Mouse (Mus musculus): ENCODE measurements around the gene Upk2. TPM values are rescaled to one million over a fixed set of nuclear protein-coding genes. Genes with fewer than 3 reads are reported as not detected.
"Not testable (repeated sequence)": the region's sequence is repeated elsewhere in the genome, so short reads cannot be mapped to it uniquely, and the experiment has no call there.

Upk2 gene
- total RNA-seq, 2 experiments from 2014 or later: not detected

DNA sequence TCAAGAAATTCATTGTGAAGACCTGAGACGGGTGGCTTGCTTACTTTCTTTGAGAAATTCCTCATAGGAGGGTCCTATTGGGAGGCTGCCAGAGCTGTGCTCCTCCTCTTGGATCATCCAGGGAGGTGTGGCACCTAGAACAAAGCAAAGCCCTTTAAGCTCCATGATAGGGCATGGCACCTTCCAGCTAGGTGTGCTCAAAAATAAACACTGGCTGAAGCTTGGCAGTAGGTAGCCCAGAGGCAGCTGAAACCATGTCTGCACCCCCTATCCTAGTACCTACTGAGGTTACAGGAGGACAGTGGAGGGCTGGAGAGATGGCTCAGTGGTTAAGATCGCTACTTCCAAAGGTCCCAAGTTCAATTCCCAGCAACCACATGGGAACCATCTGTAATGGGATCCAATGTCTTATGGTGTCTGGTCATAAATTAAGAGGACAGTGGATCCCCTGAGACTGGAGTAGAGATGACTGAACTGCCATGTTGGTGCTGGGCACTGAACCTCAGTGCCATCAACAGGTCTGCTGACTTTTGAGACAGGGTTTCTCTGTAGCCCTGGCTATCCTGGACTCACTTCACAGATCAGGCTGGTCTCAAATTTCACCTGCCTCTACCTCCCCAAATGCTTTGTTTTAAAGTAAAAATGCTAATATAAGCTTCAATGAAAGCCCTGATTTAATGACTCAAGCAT lies 44.0 kb downstream of the Upk2 start:
- DNase-seq (ENCODE audit: low spot score in 2 of 2): no peak

DNA sequence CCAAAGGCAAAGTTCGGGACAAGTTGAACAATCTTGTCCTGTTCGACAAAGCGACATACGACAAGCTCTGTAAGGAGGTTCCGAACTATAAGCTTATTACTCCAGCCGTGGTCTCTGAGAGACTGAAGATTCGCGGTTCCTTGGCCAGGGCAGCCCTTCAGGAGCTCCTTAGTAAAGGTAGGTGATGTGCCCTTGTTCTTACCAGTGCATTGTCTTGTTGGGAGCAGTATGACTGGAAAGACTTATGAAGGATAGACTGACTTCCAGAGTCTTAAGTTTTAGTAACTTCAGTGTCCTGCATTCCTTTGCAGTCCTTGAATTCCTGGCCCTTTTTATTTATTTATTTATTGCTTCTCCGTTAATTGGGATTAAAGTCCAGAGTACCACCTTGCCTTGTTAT lies 46.1 kb downstream of the Upk2 start:
- DNase-seq (ENCODE audit: low spot score in 2 of 2): not testable (repeated sequence)

DNA sequence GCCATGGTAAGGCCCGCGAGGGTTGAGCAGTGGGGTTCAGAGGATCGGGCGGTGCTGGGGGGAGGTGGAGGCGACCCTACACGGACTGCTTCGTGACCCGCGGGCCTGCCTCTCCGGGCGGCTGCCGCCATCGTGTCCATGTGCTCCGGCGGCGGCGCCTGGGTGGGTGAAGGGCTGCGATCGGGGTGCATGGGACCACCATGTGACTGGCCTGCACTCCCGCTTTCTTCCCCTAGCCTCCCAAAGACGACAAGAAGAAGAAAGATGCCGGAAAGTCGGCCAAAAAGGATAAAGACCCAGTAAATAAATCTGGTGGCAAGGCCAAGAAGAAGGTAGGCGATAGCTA lies 47.1 kb downstream of the Upk2 start:
- no peak for DNase-seq (ENCODE audit: low spot score in 2 of 2)

DNA sequence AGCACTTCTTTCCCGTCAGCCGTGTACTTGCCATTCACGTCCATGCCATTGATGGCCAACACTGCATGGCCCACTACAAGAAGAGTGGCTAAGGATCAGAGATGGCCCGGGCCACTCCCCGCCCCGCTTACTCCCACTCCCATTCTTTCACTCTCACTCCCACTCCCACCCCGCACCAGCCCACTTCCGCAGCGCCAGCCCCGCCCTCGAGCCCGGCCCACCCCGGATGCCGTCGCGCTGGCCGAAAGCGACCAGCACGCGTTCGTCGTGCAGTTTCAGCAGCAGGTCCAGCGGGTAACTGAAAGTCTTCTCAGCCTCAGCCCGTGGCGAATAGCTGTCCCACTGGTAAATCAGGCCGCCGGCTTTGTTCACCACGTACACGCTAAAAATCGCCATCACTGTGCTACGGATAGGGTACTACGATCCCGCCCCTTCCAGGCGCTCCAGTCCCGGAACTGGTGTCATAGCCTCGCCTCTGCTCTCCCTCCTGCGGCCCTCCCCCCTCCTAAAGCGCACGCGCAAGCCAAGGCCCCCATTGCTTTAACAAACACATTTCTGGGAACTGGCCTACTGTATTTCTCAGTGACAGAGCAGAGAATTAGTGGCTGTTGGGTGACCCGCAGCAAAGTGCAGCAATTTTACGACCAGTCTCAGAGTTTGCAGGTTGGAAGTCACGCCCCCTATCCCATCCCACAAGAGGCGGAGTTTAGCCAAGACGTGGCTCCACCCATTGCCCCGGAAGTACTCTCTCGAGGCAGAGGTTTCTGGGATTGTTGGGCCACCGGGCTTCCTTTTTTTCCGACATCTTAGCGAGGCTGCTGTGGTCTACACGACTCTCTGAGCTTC lies 47.6 kb downstream of the Upk2 start, which contains the start of the genes Rps25 and Trappc4:
TSS of gene Rps25 (plus strand) at position 234 of the 846 bp plus-strand sequence.
TSS of gene Trappc4 (minus strand) at position 695 of the 846 bp plus-strand sequence.
- DNase-seq (ENCODE audit: low spot score in 2 of 2): peak; percentile 91

DNA sequence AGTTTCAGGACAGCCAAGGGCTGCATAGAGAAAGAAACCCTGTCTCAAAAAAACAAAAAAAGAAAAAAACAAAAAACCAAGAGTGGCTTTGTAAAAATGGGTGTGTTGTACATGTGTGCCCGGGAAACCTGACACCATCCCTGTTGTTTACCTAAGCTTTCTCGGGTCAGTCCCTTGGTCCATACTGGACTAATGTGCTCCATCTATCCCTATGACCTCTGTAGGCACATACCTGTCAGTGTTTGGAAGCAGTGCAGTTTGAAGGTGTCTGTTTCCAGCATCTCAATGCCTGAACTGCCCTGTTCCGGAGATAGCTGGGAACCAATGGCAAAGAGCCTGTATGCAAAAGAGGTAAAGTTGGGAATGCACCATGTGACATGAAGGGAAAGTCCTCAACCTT lies 49.8 kb downstream of the Upk2 start:
- DNase-seq (ENCODE audit: low spot score in 2 of 2): no peak

Other genes starting within 250 kb of the Upk2 start
- gene Cbl, start 220.9 kb downstream of the Upk2 start, total RNA-seq (2021): 10 to 100 TPM; 51.1 to 56.3 TPM
- gene Ccdc153, start 214.3 kb downstream of the Upk2 start, total RNA-seq (2021): 1 to 10 TPM in 1 of 2 experiments, not detected in 1; 1.8 TPM
- gene Pdzd3, start 203.5 kb downstream of the Upk2 start, total RNA-seq (2021): under 1 TPM; 0.75 to 0.81 TPM
- 10 to 100 TPM in 1 of 2 experiments, 1 to 10 TPM in 1; 9.0 to 10.4 TPM for gene Nlrx1, start 186.4 kb downstream of the Upk2 start, total RNA-seq (2021)
- 10 to 100 TPM; 56.0 to 63.2 TPM for gene Abcg4, start 166.4 kb downstream of the Upk2 start, total RNA-seq (2021)
- 10 to 100 TPM; 29.1 to 36.1 TPM for gene Hinfp, start 149.3 kb downstream of the Upk2 start, total RNA-seq (2021)
- 100 to 1,000 TPM; 188 to 207 TPM for gene C2cd2l, start 134.7 kb downstream of the Upk2 start, total RNA-seq (2021)
- gene Dpagt1, start 129.0 kb downstream of the Upk2 start, total RNA-seq (2021): 10 to 100 TPM; 13.4 to 16.3 TPM
- 10 to 100 TPM; 51.3 to 54.1 TPM for gene H2afx, start 120.3 kb downstream of the Upk2 start, total RNA-seq (2021)
- gene Hmbs, start 110.7 kb downstream of the Upk2 start, total RNA-seq (2021): 10 to 100 TPM; 18.1 to 19.7 TPM
- gene Vps11, start 93.3 kb downstream of the Upk2 start, total RNA-seq (2021): 10 to 100 TPM; 55.6 to 56.8 TPM
- 100 to 1,000 TPM; 137 to 138 TPM for gene Hyou1, start 75.5 kb downstream of the Upk2 start, total RNA-seq (2021)
- 10 to 100 TPM; 24.5 to 31.8 TPM for gene Slc37a4, start 58.1 kb downstream of the Upk2 start, total RNA-seq (2021)
- gene Rps25, start 47.8 kb downstream of the Upk2 start, total RNA-seq (2021): 100 to 1,000 TPM; 755 to 756 TPM
- gene Trappc4, start 47.4 kb downstream of the Upk2 start, total RNA-seq (2021): 10 to 100 TPM; 70.6 to 71.0 TPM
- gene Ccdc84, start 36.4 kb downstream of the Upk2 start, total RNA-seq (2021): 10 to 100 TPM; 18.9 to 19.0 TPM
- not detected for gene Foxr1, start 13.8 kb downstream of the Upk2 start, total RNA-seq (2021)
- 10 to 100 TPM; 59.1 to 62.5 TPM for gene Bcl9l, start 27.8 kb upstream of the Upk2 start, total RNA-seq (2021)
- not detected for gene Cxcr5, start 106.9 kb upstream of the Upk2 start, total RNA-seq (2021)
- gene Ddx6, start 149.9 kb upstream of the Upk2 start, total RNA-seq (2021): 100 to 1,000 TPM; 145 to 155 TPM
- gene Treh, start 218.3 kb upstream of the Upk2 start, total RNA-seq (2021): not detected

All from left cerebral cortex, adult 18-20 months (tissue).